Mouse (Mus musculus) kidney, embryonic 16.5 days (tissue): ENCODE data around the gene 9330182L06Rik. TPM values are rescaled to one million over a fixed set of nuclear protein-coding genes. Genes with fewer than 3 reads are reported as not detected.

Experiments used
- ATAC-seq: fragments of 200-750 bp; cut with Nextera tagmentation; 2 replicates; pipeline ENCODE4 v1.8.0; 2017; ENCODE audit warnings: moderate TSS enrichment; ENCODE audit not compliant: low FRiP score, low TSS enrichment
- H3K27ac ChIP-seq: fragments of 300-500 bp; sonication (generic); 2 replicates; pipeline ENCODE4 v1.5.1; 2014; ENCODE audit warnings: low read length
- H3K27me3 ChIP-seq: fragments of 300-500 bp; sonication (generic); 2 replicates; pipeline ENCODE4 v1.6.1; 2014; ENCODE audit warnings: low read length, control low read depth, mixed read lengths; ENCODE audit not compliant: insufficient read depth
- H3K36me3 ChIP-seq: fragments of 300-500 bp; sonication (generic); 2 replicates; pipeline ENCODE4 v1.6.1; 2014; ENCODE audit warnings: low read length, control low read depth, mixed read lengths; ENCODE audit not compliant: insufficient read depth
- H3K4me1 ChIP-seq: fragments of 300-500 bp; sonication (generic); 2 replicates; pipeline ENCODE4 v1.6.1; 2014; ENCODE audit warnings: low read length, control low read depth, mixed read lengths; ENCODE audit not compliant: insufficient read depth
- H3K4me2 ChIP-seq: fragments of 300-500 bp; sonication (generic); replicated peaks from 2 replicates; pipeline ENCODE4 v1.6.1; 2014; ENCODE audit warnings: low read depth, low read length
- H3K4me3 ChIP-seq: fragments of 300-500 bp; sonication (generic); 2 replicates; pipeline ENCODE4 v1.5.1; 2014; ENCODE audit warnings: mild to moderate bottlenecking, low read length
- H3K9ac ChIP-seq: fragments of 300-500 bp; sonication (generic); replicated peaks from 2 replicates; pipeline ENCODE4 v1.6.1; 2014; ENCODE audit warnings: low read length
- H3K9me3 ChIP-seq: fragments of 300-500 bp; sonication (generic); 2 replicates; pipeline ENCODE4 v1.6.1; 2016; ENCODE audit warnings: low read length, control low read depth
- WGBS: fragments of 180-500 bp; shearing (Covaris S2); extraction: QIAGEN DNeasy Blood & Tissue Kit; methylation state at CpG from one replicate; pipeline ENCODE4 v1.1.7; 2014; 5-methylcytosine and 5-hydroxymethylcytosine counted together
- polyA plus RNA-seq: library from polyadenylated mRNA; unstranded; fragments of >200 nt; fragmentation: Nextera tagmentation; extraction: Ambion mirVana; gene quantifications from 2 replicates; pipeline ENCODE4 v1.2.1, GENCODE M21; 2015

Gene 9330182L06Rik
- polyA plus RNA-seq, 1 experiment from 2014 or later, result 1.7 TPM

DNA sequence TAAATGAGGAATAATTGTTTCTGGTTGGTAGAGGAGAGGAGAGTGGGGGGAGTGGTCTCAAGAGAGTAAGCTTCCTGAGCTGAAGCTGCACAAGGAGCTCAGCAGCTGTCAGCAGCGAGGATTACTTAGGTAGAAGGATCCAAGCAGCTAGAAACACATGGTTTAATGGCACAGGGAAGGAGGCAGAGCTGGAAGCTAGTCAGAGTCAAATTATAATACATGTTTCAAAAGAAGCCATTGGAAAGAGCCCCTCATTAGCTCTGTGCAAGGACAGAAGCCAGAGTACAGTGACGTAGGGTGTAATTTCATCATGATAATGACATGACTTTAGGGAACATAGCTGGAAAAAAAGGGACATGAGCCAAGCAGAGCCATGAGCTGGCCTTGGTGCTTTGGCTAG, 92.2 kb downstream of the 9330182L06Rik start:
- no peaks in the 10 kb centered on the region for H3K27me3 ChIP-seq
- H3K4me2 ChIP-seq, result no peak overlapping the region
- H3K9ac ChIP-seq, result no peak overlapping the region
- H3K36me3 ChIP-seq, result no peaks in the 10 kb centered on the region
- H3K27ac ChIP-seq, result no peak overlapping the region
- no peaks in the 10 kb centered on the region for H3K9me3 ChIP-seq
- no peaks in the 10 kb centered on the region for H3K4me1 ChIP-seq
- no peak overlapping the region for H3K4me3 ChIP-seq
- ATAC-seq, result no peak
- 42% methylated on average over 2 of the region's 2 CpGs for WGBS

DNA sequence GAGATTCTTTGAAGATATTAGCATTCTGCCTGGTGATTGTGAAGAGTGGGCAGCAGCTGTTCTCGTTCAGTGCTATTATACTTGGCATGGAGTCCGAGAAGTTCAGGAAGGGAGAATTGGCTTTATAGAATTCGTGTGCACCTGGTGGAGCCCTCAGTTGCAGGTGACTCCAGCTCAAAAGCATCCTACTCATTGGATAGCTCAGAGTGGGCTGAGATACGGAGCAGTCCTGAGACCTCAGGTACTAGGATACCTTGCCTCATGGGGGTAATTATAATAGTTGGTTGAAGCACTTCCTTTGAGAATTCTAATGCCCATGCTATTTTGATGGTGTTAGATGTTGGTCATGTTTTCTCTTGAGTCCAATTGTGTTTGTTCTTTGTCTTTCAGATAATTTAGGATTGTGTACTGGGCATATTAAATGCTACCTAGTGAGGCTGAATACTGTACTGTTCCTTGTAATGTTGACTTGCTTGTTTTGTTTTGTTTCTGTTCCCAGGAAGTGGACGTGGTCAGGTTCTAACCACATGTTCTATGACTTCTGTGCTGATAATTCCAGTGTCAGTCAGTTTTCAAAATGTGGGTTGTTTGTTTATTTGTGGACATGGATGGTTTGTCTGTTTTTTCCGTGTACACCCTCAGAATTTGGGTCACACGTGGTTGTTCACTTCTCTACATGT, 96.2 kb downstream of the 9330182L06Rik start:
- H3K9ac ChIP-seq, result no peak overlapping the region
- no peaks in the 10 kb centered on the region for H3K36me3 ChIP-seq
- H3K4me1 ChIP-seq, result no peaks in the 10 kb centered on the region
- H3K27ac ChIP-seq, result no peak overlapping the region
- WGBS, result 82% methylated on average over 7 of the region's 7 CpGs
- no peaks in the 10 kb centered on the region for H3K27me3 ChIP-seq
- H3K4me3 ChIP-seq, result no peak overlapping the region
- H3K9me3 ChIP-seq, result no peaks in the 10 kb centered on the region
- no peak for ATAC-seq
- H3K4me2 ChIP-seq, result no peak overlapping the region

DNA sequence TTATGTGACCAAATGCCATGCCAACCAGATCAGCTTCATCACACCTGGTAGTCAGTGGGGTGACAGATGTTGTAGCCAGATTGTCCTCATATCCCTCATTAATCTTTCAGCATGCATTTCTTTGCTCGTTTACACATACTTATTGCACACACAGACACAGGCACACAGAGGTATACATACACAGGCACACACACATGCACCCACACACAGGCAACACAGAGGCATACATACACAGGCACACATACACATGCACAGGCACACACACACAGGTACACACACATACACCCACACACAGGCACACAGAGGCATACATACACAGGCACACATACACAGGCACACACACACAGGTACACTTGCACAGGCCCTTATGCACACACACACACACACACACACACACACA, 99.0 kb downstream of the 9330182L06Rik start:
- Histone ChIP-seq H3K4me3 (no peak overlapping the region), H3K9ac (no peak overlapping the region), H3K36me3 (no peaks in the 10 kb centered on the region), H3K9me3 (no peaks in the 10 kb centered on the region), H3K4me1 (no peaks in the 10 kb centered on the region), H3K27me3 (no peaks in the 10 kb centered on the region), H3K4me2 (no peak overlapping the region), H3K27ac (no peak overlapping the region)
- no peak for ATAC-seq
- WGBS, result 19% methylated on average over 1 of the region's 1 CpGs

DNA sequence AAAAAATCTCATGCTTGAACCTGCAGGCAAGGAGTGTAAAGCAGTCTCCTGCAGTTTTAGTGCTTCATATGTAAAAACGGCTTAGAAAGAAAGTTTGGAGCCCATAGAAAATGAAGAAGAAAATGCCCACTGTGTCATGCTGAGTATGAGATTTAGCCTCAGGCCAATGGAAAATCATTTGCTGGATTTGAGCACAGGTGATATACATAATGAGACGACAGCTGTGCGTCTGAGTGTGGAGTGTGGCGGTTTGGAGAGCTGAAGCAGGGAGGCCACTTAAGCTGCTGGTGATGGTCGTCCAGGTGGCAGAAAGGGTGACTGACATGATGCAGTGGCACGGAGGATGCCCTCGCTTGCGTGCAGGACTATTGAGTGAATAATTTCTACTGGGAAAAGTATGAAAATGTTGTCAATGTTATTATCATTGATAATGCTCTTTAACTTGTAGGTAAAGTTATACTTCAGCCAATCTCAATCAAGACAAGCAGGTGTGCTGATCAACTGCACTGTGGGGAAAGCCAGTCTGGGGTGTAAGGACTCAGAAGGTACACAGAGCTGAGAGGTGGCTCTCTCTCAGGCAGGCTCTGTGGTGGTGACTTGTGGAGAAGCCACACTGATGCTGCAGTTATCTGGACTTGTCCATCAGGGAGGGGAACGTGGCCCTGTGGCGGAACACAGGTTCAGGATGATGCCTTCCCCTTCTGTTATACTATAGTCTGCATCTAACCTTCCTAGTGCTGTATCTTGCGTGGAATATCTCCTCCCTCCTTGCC, 102.2 kb downstream of the 9330182L06Rik start:
- Histone ChIP-seq H3K9ac (no peak overlapping the region), H3K27ac (no peak overlapping the region), H3K4me3 (no peak overlapping the region), H3K36me3 (no peaks in the 10 kb centered on the region), H3K4me2 (no peak overlapping the region), H3K4me1 (no peaks in the 10 kb centered on the region), H3K27me3 (no peaks in the 10 kb centered on the region), H3K9me3 (no peaks in the 10 kb centered on the region)
- WGBS, result 72% methylated on average over 11 of the region's 11 CpGs
- no peak for ATAC-seq

DNA sequence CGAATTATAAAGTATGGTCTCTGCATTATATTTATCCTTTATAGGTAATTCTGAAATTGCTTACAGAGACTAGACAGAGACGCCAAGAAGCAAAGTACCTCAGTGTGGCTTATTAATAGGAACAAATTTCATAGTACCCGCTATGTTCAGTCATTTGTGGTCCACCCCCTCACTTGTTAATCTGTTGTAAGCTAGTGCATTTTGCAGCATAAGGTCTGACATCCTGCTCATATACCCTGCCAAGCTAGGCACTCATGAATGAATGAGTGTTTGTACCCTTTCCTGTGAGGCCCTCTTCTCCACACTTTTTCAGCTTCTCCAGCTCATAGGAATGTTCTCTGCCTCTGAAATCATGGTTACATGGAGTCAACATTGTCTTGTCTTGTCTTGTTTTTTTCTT, 105.2 kb downstream of the 9330182L06Rik start:
- Histone ChIP-seq H3K27ac (no peak overlapping the region), H3K4me2 (no peak overlapping the region), H3K9me3 (no peaks in the 10 kb centered on the region), H3K4me3 (no peak overlapping the region), H3K36me3 (no peaks in the 10 kb centered on the region), H3K27me3 (no peaks in the 10 kb centered on the region), H3K4me1 (no peaks in the 10 kb centered on the region), H3K9ac (no peak overlapping the region)
- 87% methylated on average over 3 of the region's 3 CpGs for WGBS
- no peak for ATAC-seq

DNA sequence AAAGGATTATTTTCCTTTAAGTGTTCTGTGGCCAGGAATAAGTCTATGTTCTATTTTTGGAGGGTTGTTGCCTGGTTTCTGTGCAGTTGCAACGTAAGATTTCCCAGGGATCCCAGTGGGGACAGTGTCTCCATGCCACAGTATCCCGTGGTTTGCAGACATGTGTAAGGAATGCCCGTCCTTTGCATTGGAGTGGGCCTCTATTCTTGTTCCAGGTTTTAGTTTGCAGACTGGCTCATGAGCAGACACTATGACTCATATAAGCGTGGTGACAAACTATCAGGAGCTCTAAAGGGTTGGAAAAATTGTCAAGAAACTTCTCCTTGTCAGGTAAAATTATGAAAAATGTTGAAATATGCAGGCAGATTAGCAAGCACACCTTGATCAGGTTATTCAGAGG, 107.4 kb downstream of the 9330182L06Rik start:
- Histone ChIP-seq H3K4me1 (no peaks in the 10 kb centered on the region), H3K27ac (no peak overlapping the region), H3K4me3 (no peak overlapping the region), H3K36me3 (no peaks in the 10 kb centered on the region), H3K4me2 (no peak overlapping the region), H3K9ac (no peak overlapping the region), H3K9me3 (no peaks in the 10 kb centered on the region), H3K27me3 (no peaks in the 10 kb centered on the region)
- WGBS, result 85% methylated on average over 4 of the region's 4 CpGs
- no peak for ATAC-seq

GRCm38 (mm10) chr5:9389968-9390367, 124.0 kb downstream of the 9330182L06Rik start:
- 77% methylated on average over 7 of the region's 7 CpGs for WGBS
- no peak overlapping the region for H3K4me3 ChIP-seq
- H3K9ac ChIP-seq, result no peak overlapping the region
- no peaks in the 10 kb centered on the region for H3K4me1 ChIP-seq
- no peak overlapping the region for H3K27ac ChIP-seq
- no peaks in the 10 kb centered on the region for H3K9me3 ChIP-seq
- no peak overlapping the region for H3K4me2 ChIP-seq
- ATAC-seq, result no peak
- H3K27me3 ChIP-seq, result no peaks in the 10 kb centered on the region
- H3K36me3 ChIP-seq, result no peaks in the 10 kb centered on the region

- no peaks in the 10 kb centered on the region for H3K4me1 ChIP-seq
- no peaks in the 10 kb centered on the region for H3K27me3 ChIP-seq
- no peaks in the 10 kb centered on the region for H3K36me3 ChIP-seq
- WGBS, result 69% methylated on average over 1 of the region's 1 CpGs
- H3K4me3 ChIP-seq, result no peak overlapping the region
- no peak overlapping the region for H3K27ac ChIP-seq
- no peak for ATAC-seq
- H3K4me2 ChIP-seq, result no peak overlapping the region
- no peak overlapping the region for H3K9ac ChIP-seq
- no peaks in the 10 kb centered on the region for H3K9me3 ChIP-seq
These were observed 126.0 kb downstream of the 9330182L06Rik start for GRCm38 (mm10) chr5:9391858-9392393.

- WGBS, result 88% methylated on average over 7 of the region's 7 CpGs
- Histone ChIP-seq H3K4me3 (no peak overlapping the region), H3K9ac (no peak overlapping the region), H3K4me1 (no peaks in the 10 kb centered on the region), H3K9me3 (no peaks in the 10 kb centered on the region), H3K4me2 (no peak overlapping the region), H3K36me3 (no peaks in the 10 kb centered on the region), H3K27ac (no peak overlapping the region), H3K27me3 (no peaks in the 10 kb centered on the region)
- ATAC-seq, result no peak
These were observed 151.2 kb downstream of the 9330182L06Rik start for GRCm38 (mm10) chr5:9417098-9417497.

DNA sequence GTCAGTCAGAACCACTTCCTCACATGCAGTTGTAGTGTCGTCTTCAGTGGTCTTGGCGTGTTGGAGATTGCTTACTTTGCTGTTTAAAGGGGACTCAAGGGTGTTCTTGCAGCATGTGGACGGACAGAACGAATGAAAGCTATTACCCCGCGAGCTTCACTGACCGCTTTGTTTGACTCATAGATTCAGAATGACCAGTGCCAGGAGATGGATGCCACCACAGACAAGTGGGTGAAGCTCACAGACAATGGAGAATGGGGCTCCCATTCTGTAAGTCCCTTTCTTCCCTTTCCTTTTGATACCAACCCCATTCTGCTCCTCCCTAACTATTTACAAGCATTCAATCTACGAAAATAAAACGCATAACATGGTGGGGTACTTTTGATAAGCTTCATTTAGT, 151.9 kb downstream of the 9330182L06Rik start:
- Histone ChIP-seq H3K27me3 (no peaks in the 10 kb centered on the region), H3K27ac (no peak overlapping the region), H3K36me3 (no peaks in the 10 kb centered on the region), H3K9ac (no peak overlapping the region), H3K4me2 (no peak overlapping the region), H3K4me1 (no peaks in the 10 kb centered on the region), H3K4me3 (no peak overlapping the region), H3K9me3 (no peaks in the 10 kb centered on the region)
- ATAC-seq, result no peak
- 91% methylated on average over 9 of the region's 9 CpGs for WGBS
